Mouse (Mus musculus) megakaryocyte, adult 5-6 weeks (primary cell): Measurements from ENCODE around the gene Pln. TPM values are rescaled to one million over a fixed set of nuclear protein-coding genes. Genes with fewer than 3 reads are reported as not detected.
A peak's percentile ranks its signal among the peaks of the same experiment; 100 is the strongest.

Experiments
- ATAC-seq: 2 replicates; pipeline ENCODE4 v1.8.0; 2016; ENCODE audit warnings: mild to moderate bottlenecking, inconsistent platforms; ENCODE audit not compliant: poor library complexity, severe bottlenecking
- total RNA-seq, 2 experiments: library from RNA; stranded (forward) in 1 of 2; stranded (reverse) in 1 of 2; fragments of 153-499, 151-499 nt in 1 of 2; fragments of 221-1000, 200-1000 nt in 1 of 2; gene quantifications; 2 replicates each; pipeline versions ENCODE4 v1.2.3 to v1.2.4; 2015 to 2017

Gene Pln
- total RNA-seq, 2 experiments from 2014 or later = not detected

GRCm38 (mm10) chr10:53359016-53359415, 21.5 kb downstream of the Pln start:
- no peak for ATAC-seq

GRCm38 (mm10) chr10:53364311-53364710, 26.8 kb downstream of the Pln start:
- ATAC-seq = no peak

- ATAC-seq = no peak
These were observed 29.8 kb downstream of the Pln start for GRCm38 (mm10) chr10:53367265-53367664.

GRCm38 (mm10) chr10:53373885-53374578, 36.6 kb downstream of the Pln start:
- peak; percentile 80 for ATAC-seq

- no peak for ATAC-seq
These were observed 39.6 kb downstream of the Pln start for GRCm38 (mm10) chr10:53377096-53377495.

- ATAC-seq = no peak
These were observed 40.8 kb downstream of the Pln start for GRCm38 (mm10) chr10:53378296-53378695.

GRCm38 (mm10) chr10:53378981-53379708, 41.7 kb downstream of the Pln start:
- ATAC-seq = peak; percentile 62

- ATAC-seq = peak; percentile 91
These were observed 42.2 kb downstream of the Pln start, which contains the start of gene Cep85l for GRCm38 (mm10) chr10:53379709-53380106. Gene Cep85l (minus strand): TSS chr10:53379947.

GRCm38 (mm10) chr10:53382696-53383365, 45.4 kb downstream of the Pln start:
- 0 out of 2 replicates have a peak, but pooled peaks have one; percentile 5 for ATAC-seq

GRCm38 (mm10) chr10:53384896-53385295, 47.4 kb downstream of the Pln start:
- no peak for ATAC-seq

GRCm38 (mm10) chr10:53385438-53385837, 48.0 kb downstream of the Pln start:
- peak; percentile 65 for ATAC-seq

GRCm38 (mm10) chr10:53388227-53388920, 50.9 kb downstream of the Pln start:
- ATAC-seq = no peak

GRCm38 (mm10) chr10:53394923-53395629, 57.6 kb downstream of the Pln start:
- ATAC-seq = no peak

Other genes with a start within 250 kb of the Pln start
- gene Cep85l, start 42.3 kb downstream of the Pln start, total RNA-seq (2015) = 24.1 and 24.6 TPM in 2 replicates
- 32.9 and 33.4 TPM in 2 replicates for gene Cep85l, start 42.3 kb downstream of the Pln start, total RNA-seq (2017)